Mouse (Mus musculus) gonadal fat pad, adult 2 months (tissue): ENCODE results near the gene Bloc1s6. TPM values are rescaled to one million over a fixed set of nuclear protein-coding genes. Genes with fewer than 3 reads are reported as not detected.

Source experiments
- DNase-seq: peaks from one replicate; pipeline ENCODE4 v3.0.0-alpha.2; 2012; ENCODE audit warnings: low read depth
- polyA plus RNA-seq: library from polyadenylated mRNA; depleted of rRNA; stranded (reverse); fragments of >200 nt; gene quantifications from 2 replicates; pipeline ENCODE4 v1.2.3, GENCODE M21; 2012; rRNA removed

The Bloc1s6 gene
- polyA plus RNA-seq: 35.6 and 40.8 TPM in 2 replicates

- no peak for DNase-seq
Observed at GRCm38 (mm10) chr2:122737894-122738830, at the start of gene Bloc1s6. Bloc1s6 (plus strand) TSS chr2:122738503.

- no peak for DNase-seq
Observed at GRCm38 (mm10) chr2:122697526-122697925, 40.8 kb upstream of the Bloc1s6 start.

DNA sequence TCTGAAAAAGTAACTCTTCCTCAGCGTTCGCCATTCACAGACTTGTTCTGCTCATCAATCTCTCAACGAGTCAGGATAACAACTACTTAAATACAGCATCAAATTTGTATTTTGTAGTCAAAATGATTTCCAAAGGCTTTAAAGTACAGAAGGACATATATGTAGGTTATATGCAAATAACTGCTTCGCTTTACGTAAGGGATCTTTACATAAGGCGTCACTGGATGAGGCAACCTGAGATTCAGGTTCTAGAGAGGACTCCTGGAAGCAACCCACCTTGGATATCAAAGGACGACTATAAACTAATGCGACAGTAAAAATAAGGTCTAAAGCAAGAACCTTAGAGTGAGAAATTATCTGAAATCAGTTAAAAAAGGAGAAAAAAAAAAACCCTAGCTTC lies 37.3 kb upstream of the Bloc1s6 start:
- DNase-seq: no peak

DNA sequence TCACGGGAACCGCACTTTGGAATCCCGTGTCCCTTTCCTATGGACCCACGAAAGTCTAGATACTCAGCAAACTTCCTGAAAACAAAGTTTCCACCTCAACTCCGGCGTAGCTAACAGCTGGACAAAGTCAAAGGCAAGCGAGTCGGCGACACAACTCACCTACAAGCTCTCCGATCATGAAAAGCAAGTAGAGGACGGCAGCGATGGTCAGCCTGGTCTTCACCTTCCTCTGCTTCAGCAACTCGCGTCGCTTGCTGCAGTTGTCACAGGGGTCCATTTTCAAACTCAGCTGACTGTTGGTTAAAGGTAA lies 36.5 kb upstream of the Bloc1s6 start:
- no peak for DNase-seq

DNA sequence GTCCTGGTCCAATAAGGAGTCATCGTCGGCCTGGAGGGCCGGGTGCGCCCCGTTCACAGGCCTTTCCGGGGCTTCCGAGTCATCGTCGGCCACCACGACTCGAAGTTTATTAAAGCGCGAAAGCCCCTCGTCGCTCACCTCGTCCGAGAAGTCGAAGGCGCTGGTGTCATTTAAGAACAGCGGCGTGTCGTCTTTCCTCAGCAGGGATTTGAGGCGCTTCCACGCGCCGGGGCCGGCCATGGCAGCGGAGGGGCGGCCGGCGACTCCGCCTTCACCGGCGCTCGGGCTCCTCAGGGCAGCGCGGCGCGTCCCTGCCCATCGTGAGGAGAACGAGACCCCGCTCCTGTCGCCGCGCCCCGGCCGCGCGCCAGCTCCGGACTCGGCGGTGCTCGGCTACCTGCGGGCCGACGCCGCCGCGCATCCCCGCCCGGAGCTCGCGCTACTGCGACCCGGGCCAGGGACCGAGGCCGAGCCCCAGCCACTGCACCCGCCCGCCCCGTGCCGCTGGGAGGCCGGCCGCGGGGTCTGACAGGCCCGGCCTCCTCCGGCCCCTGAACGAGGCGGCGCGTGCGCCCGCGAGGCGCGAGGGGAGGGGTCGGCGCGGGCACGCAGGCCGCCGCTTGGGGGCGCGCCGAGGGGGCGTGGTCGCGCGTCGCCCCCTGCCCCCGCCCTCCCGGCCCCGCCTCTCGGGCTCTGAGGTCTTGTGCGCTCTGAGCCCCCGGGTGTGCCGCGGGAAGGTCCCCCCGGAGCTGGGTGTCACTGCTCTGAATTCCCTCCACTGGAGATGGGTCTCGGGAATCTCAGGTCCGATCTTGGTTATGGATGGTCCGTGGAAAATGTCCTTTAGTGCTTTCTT lies 35.9 kb upstream of the Bloc1s6 start, which contains the start of gene Slc30a4:
Gene Slc30a4, minus strand, starts transcription at position 483 of the 856 bp plus-strand sequence.
- DNase-seq: no peak

DNA sequence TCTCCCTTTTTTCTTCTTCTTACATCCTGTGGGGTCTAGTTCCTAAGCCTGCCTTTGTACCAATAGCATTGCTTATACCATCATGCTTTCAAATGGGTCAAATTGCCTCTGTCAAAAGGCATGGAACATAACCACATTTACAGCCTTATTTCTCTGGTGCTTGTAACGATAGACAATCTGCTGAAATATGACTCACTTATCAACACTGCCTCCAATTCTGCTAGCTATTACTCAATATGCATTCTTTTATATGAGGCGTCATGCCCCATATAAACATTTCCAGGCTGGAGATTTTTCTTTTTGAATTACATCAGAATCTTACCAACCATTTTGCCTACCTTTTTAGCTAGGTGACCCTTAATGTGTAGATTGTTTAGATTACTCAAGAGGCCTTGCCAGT lies 33.7 kb upstream of the Bloc1s6 start:
- DNase-seq: no peak

GRCm38 (mm10) chr2:122708080-122708479 lies 30.2 kb upstream of the Bloc1s6 start:
- no peak for DNase-seq

- no peak for DNase-seq
Observed at GRCm38 (mm10) chr2:122709156-122709555, 29.1 kb upstream of the Bloc1s6 start.

- DNase-seq: no peak
Observed at GRCm38 (mm10) chr2:122711911-122712310, 26.4 kb upstream of the Bloc1s6 start.

- DNase-seq: no peak
Observed at GRCm38 (mm10) chr2:122712848-122713247, 25.5 kb upstream of the Bloc1s6 start.

GRCm38 (mm10) chr2:122715148-122715692 lies 23.1 kb upstream of the Bloc1s6 start:
- DNase-seq: no peak

DNA sequence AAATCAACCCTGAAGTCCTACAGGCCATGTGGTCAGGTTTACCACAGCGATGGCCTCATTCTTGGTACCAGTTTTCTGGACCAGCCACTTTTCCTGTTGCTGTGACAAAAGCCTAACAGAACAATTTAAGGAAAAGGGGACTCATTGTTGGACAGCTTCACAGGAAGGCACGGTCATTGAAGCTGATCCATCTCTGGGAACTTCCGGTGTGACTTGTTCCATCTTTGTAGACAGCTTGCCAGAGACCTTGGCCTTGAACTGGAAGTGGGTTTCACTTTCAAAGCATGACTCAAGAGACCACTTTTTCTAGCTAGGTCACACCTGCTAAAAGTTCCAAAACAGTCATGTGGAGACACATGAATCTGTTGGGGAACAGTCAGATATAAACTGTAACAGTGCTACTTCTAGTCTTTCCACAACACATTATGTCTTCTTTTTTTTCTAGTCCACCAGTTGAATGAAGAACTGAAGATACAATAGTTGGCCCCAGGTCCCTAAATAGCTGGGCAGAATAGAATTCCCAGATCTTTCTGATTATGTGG lies 21.9 kb upstream of the Bloc1s6 start:
- no peak for DNase-seq

DNA sequence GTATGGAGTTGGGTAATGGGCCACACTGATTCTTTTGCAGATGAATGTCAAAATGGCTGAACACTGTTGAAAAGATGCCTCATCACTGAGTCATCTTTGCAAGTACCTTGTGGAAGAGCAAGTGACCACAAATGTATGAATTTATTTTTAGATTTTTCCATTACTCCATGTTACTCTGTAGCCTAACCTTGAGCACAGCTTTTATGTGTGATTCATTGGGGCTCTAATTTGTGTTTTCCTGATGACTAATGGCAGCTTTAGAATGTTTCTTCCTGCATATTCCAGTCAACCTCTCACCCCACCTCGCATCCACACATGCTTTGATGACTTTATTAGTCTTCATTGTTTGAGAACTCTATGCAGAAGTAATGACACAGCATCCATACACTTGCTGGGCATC lies 19.1 kb upstream of the Bloc1s6 start:
- no peak for DNase-seq

DNA sequence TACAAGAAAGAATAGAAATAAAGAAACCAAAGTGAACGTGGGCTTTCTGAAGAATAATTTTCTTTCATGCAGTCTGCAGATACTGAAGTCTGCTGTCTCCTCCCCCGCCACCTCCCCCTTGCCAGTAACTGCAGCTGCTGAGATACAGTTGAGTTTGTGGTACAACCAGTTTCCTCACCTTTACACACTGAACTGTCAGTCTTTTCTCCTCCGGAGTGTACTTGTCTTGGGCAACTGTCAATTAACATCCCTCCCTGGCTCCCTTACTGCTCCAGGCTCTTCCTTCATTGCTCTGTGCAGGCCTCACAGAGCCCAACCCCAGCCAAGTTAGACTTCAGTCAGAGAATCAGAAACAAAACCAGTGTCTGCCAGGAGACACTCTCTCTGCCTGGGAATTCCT lies 17.7 kb upstream of the Bloc1s6 start:
- peak; percentile 75 for DNase-seq

- no peak for DNase-seq
Observed at GRCm38 (mm10) chr2:122725604-122726003, 12.7 kb upstream of the Bloc1s6 start.

GRCm38 (mm10) chr2:122731456-122731855 lies 6.8 kb upstream of the Bloc1s6 start:
- no peak for DNase-seq

GRCm38 (mm10) chr2:122739023-122739422 lies 720 bp downstream of the Bloc1s6 start:
- no peak for DNase-seq

DNA sequence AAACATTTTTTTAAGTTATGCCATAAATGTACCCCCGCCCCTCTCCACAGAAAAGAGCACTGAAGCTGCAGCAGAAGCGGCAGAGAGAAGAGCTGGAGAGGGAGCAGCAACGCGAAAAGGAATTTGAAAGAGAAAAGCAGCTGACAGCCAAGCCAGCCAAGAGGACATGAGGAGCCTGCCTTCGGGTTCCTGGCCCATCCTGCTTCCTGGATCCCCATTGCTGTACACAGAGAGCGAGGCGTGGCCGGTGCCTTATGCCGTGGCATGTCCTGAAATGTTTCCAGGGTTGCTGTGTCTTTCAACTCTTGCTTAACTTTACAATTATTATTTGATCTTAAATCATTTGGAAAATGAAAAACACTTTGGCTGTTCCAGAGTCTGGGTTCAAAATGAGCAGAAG lies 8.2 kb downstream of the Bloc1s6 start:
- no peak for DNase-seq

DNA sequence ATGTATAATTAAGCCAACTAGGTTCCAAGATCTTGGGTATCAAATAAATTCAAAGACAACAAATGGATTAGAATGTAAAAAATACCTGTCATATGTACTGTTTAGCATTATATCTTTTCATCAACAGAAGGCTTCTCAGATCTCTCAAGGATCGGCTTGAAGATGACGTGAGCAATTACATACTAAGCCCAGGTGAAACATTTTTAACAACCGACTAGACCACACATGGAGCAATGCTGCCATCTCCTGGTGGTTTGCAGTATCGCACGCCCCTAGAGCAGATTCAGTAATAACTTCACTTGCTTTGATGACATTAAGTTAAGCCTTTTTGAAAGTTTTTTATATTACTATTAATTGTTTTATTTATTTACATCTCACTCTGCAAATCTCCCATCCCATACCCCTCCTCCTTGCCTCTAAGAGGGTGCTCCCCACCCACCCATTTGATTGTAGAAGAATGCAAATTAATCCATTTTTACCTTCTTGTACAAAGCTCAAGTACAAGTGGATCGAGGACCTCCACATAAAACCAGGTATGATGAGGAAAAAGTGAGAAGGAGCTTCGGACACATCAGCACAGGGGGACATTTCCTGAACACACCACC lies 15.5 kb downstream of the Bloc1s6 start:
- DNase-seq: no peak

- DNase-seq: no peak
Observed at GRCm38 (mm10) chr2:122759791-122760190, 21.5 kb downstream of the Bloc1s6 start.

- DNase-seq: no peak
Observed at GRCm38 (mm10) chr2:122762991-122763390, 24.7 kb downstream of the Bloc1s6 start.

DNA sequence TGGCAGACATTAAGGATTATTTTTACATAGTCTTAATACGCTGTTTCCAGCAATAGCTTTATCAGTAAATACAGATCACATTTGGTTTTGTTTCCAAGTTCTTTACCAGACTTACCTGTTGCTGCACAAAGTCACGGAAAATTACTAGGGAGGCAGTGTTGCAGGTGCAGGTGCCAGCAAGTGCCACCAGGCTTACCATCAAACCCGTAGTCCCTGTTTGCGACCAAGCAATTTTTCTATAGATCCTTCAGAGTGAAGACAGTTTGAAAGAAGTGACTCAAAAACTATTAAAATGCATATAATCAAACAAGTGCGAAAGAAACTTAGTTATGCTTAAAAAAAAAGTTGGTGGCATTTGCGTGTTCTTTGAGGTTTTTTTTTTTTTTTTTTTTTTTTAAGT lies 26.2 kb downstream of the Bloc1s6 start:
- no peak for DNase-seq
